Mouse (Mus musculus): Measurements from ENCODE around the gene Fam160a1.

Gene Fam160a1

GRCm38 (mm10) chr3:85842177-85842880, 25.2 kb upstream of the Fam160a1 start:
- Histone ChIP-seq H3K36me3 (ENCODE audit: control insufficient read depth, insufficient read depth, low read length, poor library complexity, severe bottlenecking) (no peaks in the 10 kb centered on the region), H3K27me3 (ENCODE audit: control insufficient read depth, insufficient read depth, low read length, poor library complexity, severe bottlenecking) (no peaks in the 10 kb centered on the region)
- no peak for DNase-seq (ENCODE audit: low read depth, low spot score)

- Histone ChIP-seq H3K36me3 (ENCODE audit: control insufficient read depth, insufficient read depth, low read length, poor library complexity, severe bottlenecking) (no peaks in the 10 kb centered on the region), H3K27me3 (ENCODE audit: control insufficient read depth, insufficient read depth, low read length, poor library complexity, severe bottlenecking) (no peaks in the 10 kb centered on the region)
- DNase-seq (ENCODE audit: low read depth, low spot score): no peak
Measured at GRCm38 (mm10) chr3:85841454-85842176, 24.5 kb upstream of the Fam160a1 start.

DNA sequence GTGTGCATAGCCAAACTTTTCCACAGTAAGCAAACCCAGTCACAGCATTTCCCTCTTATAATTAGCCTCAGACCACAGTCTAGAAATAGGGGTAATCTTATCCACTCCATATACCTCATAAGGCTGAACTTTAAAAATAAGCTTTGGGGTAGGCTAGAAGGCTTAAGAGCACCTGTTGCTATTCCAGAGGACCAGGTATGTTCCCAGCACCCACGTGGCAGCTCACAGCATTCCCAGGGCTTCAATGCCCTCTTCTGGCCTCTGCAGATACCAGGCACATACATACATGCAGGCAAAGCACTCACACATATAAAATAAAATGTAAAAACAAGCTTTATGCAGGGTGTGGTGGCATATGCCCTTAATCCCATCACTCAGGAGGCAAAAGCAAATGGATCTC, 16.5 kb upstream of the Fam160a1 start:
- Histone ChIP-seq H3K36me3 (ENCODE audit: control insufficient read depth, insufficient read depth, low read length, poor library complexity, severe bottlenecking) (no peaks in the 10 kb centered on the region), H3K27me3 (ENCODE audit: control insufficient read depth, insufficient read depth, low read length, poor library complexity, severe bottlenecking) (no peaks in the 10 kb centered on the region)
- DNase-seq (ENCODE audit: low read depth, low spot score): no peak

DNA sequence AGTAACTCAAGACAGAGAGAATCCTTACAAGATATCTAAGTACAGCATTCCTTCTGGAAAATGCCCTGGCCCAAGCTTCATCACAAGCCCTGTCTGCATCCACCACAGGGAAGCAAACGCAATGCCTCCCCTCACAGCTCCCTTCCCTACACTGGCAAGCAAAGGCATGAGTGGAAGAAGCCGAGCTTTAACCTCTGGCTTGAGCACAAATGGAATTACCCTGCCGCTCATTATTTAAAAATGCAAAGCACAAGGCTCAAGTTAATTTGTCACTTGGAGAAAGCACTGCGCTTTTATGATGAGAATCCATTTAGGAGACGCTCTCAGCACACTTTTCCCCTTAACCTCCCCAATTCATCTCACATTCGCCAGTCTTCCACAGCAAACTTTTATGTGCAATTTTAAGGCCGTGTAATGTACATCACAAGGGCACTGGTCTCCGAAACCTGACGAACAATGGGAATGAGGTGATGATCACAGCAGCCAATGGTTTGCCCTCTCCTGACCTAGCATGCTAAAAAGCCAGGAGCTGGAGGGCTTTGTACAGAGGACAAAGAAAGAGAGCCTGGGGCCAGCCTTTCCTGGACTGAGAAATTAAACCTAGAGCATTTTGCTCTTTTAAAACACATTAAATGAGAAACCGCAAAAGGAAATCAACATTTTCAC, 15.5 kb upstream of the Fam160a1 start:
- no peak for DNase-seq (ENCODE audit: low read depth, low spot score)
- H3K36me3 ChIP-seq (ENCODE audit: control insufficient read depth, insufficient read depth, low read length, poor library complexity, severe bottlenecking): no peaks in the 10 kb centered on the region
- no peaks in the 10 kb centered on the region for H3K27me3 ChIP-seq (ENCODE audit: control insufficient read depth, insufficient read depth, low read length, poor library complexity, severe bottlenecking)

DNA sequence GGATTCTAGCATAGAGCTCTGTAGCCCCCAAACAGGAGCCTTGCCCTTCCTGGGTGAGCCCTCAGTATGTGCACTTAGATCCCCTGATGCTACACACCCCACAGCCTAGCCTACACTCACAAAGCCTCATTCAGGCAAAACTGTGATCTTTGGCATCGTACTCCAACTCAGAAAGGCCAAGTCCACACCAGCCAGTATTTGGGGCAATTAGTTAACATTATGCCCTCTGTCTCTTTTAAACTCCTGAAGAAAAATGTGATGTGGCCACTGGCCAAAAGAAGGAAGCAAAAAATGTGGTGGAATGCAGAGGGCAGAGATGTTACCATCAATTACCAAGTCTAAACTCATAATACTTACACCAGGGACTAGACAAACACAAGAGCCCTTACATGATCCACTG, 14.7 kb upstream of the Fam160a1 start:
- no peak for DNase-seq (ENCODE audit: low read depth, low spot score)
- no peaks in the 10 kb centered on the region for H3K36me3 ChIP-seq (ENCODE audit: control insufficient read depth, insufficient read depth, low read length, poor library complexity, severe bottlenecking)
- H3K27me3 ChIP-seq (ENCODE audit: control insufficient read depth, insufficient read depth, low read length, poor library complexity, severe bottlenecking): no peaks in the 10 kb centered on the region

GRCm38 (mm10) chr3:85829047-85829446, 12.0 kb upstream of the Fam160a1 start:
- H3K36me3 ChIP-seq (ENCODE audit: control insufficient read depth, insufficient read depth, low read length, poor library complexity, severe bottlenecking): no peaks in the 10 kb centered on the region
- H3K27me3 ChIP-seq (ENCODE audit: control insufficient read depth, insufficient read depth, low read length, poor library complexity, severe bottlenecking): no peaks in the 10 kb centered on the region
- DNase-seq (ENCODE audit: low read depth, low spot score): no peak

DNA sequence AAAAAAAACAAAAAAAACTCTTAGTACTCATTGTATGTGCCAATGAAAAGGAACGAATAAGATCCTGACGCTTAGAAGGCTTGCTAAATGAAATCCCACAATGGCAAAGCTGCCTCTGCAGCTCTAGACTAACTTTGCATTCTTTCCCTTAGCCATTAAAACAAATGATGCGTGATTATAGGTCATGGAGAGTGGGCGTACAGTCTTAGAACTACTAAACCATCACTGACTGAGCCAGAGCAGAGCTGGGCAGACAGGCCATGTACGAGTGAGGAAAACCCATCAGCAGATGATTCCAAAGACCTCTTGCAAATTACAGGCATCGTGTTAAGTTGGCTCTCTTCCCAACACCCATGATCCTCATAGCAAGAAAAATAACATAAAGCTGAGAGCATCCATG, 10.7 kb upstream of the Fam160a1 start:
- Histone ChIP-seq H3K27me3 (ENCODE audit: control insufficient read depth, insufficient read depth, low read length, poor library complexity, severe bottlenecking) (no peaks in the 10 kb centered on the region), H3K36me3 (ENCODE audit: control insufficient read depth, insufficient read depth, low read length, poor library complexity, severe bottlenecking) (no peaks in the 10 kb centered on the region)
- no peak for DNase-seq (ENCODE audit: low read depth, low spot score)

GRCm38 (mm10) chr3:85827283-85827682, 10.2 kb upstream of the Fam160a1 start:
- no peaks in the 10 kb centered on the region for H3K36me3 ChIP-seq (ENCODE audit: control insufficient read depth, insufficient read depth, low read length, poor library complexity, severe bottlenecking)
- no peak for DNase-seq (ENCODE audit: low read depth, low spot score)
- no peaks in the 10 kb centered on the region for H3K27me3 ChIP-seq (ENCODE audit: control insufficient read depth, insufficient read depth, low read length, poor library complexity, severe bottlenecking)

GRCm38 (mm10) chr3:85820839-85821548, 3.9 kb upstream of the Fam160a1 start:
- no peaks in the 10 kb centered on the region for H3K36me3 ChIP-seq (ENCODE audit: control insufficient read depth, insufficient read depth, low read length, poor library complexity, severe bottlenecking)
- no peak for DNase-seq (ENCODE audit: low read depth, low spot score)
- no peaks in the 10 kb centered on the region for H3K27me3 ChIP-seq (ENCODE audit: control insufficient read depth, insufficient read depth, low read length, poor library complexity, severe bottlenecking)

DNA sequence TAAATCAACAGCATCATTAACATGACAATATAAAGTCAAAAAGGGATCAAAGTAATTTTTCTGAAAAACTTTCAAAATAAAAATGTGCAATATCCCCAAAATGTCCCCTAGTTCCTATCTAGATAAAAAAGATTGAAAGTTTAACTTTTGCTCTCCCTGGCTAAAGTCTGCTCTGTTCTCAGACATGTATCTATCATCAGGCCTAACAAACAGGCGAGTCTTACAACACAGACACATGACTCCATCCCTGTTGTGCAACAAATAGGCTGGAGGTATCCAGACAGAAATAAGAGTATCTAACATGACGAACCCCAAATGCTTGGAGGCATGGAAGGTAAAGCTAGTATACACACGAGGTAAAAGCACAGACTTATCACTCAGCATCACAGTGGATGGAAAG, 2.2 kb upstream of the Fam160a1 start:
- no peak for DNase-seq (ENCODE audit: low read depth, low spot score)
- H3K27me3 ChIP-seq (ENCODE audit: control insufficient read depth, insufficient read depth, low read length, poor library complexity, severe bottlenecking): no peaks in the 10 kb centered on the region

GRCm38 (mm10) chr3:85814241-85814640, 2.9 kb downstream of the Fam160a1 start:
- Histone ChIP-seq H3K27me3 (ENCODE audit: control insufficient read depth, insufficient read depth, low read length, poor library complexity, severe bottlenecking) (no peaks in the 10 kb centered on the region), H3K36me3 (ENCODE audit: control insufficient read depth, insufficient read depth, low read length, poor library complexity, severe bottlenecking) (no peaks in the 10 kb centered on the region)
- no peak for DNase-seq (ENCODE audit: low read depth, low spot score)

More for the DNA sequence above, 2.2 kb upstream of the Fam160a1 start:
- no peaks in the 10 kb centered on the region for H3K36me3 ChIP-seq (ENCODE audit: control insufficient read depth, insufficient read depth, low read length, poor library complexity, severe bottlenecking)

DNA sequence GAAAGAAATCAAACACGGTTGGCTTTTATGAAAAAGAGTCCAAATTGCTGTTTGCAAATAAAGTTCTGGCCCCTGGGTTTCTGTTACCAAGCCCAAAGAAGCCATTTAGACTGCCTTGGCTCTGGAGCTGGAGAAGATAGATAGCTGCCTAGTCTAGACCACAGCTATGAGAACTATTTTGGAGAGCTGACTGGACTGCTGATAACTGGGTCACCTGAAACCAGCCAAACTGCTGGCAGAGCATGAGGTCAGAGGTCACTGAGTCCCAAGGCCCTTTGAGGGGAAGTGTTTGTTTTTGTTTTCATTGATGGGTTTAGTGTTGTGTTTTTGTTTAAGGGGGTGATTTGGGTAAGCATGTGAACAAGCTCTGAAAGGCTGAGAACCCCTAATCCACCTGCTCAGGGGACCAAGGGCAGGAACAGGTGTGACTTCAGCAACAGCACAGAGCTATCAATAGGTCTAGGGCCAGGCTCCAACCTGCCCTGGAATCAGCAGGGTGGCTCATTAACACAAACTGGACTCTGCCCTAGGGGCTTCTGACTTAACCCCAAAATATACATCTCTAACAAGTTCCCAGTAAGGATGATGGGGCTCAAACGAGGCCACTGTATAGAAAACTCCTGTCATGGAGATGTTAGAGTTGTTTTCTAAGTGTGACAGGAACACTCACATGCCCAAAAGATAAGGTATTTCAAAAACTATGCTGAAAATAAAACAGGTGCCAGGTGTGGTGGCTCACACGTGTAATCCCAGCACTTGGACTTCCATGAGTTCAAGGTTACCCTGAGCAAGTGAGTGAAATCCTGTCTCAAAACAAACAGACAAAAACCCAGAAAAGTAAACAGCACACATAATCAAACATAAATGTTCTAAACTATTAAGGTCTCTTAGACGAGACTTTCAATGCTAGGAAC, 3.7 kb downstream of the Fam160a1 start:
- no peak for DNase-seq (ENCODE audit: low read depth, low spot score)
- Histone ChIP-seq H3K27me3 (ENCODE audit: control insufficient read depth, insufficient read depth, low read length, poor library complexity, severe bottlenecking) (no peaks in the 10 kb centered on the region), H3K36me3 (ENCODE audit: control insufficient read depth, insufficient read depth, low read length, poor library complexity, severe bottlenecking) (no peaks in the 10 kb centered on the region)

DNA sequence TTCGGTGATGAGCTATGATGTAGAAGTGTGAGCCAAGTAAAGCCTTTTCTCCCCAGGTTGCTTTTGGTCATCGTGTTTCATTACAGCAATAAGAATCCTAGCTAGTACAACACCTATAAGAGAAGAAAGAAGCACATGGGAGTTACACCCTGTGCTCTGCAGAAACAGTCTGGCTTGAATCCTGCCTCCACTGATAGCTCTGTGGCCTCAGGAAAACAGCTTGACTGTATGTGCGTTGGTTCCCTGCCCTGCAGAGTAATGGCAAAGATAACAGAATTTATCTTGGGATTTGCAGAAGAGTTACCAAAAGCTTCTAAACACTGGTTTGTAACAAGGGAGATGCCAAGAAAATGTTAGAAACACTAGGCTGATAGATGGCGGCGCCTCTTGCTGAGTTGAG, 5.1 kb downstream of the Fam160a1 start:
- DNase-seq (ENCODE audit: low read depth, low spot score): no peak
- Histone ChIP-seq H3K36me3 (ENCODE audit: control insufficient read depth, insufficient read depth, low read length, poor library complexity, severe bottlenecking) (no peaks in the 10 kb centered on the region), H3K27me3 (ENCODE audit: control insufficient read depth, insufficient read depth, low read length, poor library complexity, severe bottlenecking) (no peaks in the 10 kb centered on the region)

DNA sequence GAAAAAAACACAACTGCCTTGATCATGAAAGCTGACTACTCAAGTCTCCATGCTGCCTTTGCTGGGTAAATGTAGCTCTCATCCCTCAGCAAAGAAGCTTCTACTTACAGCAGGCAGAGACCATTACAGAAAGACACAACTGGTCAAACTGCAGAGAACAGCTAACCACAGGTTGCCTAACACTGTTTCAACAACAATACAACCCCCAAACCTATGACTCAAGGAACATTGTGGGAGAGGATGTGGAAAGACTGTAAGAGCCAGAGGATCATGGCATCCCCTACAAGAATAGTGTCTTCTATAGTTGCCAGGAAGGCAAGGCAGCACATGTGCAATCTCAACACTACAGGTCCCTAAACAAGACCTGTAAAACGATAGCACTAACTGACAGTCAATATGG, 23.9 kb downstream of the Fam160a1 start:
- no peak for DNase-seq (ENCODE audit: low read depth, low spot score)
- Histone ChIP-seq H3K27me3 (ENCODE audit: control insufficient read depth, insufficient read depth, low read length, poor library complexity, severe bottlenecking) (no peaks in the 10 kb centered on the region), H3K36me3 (ENCODE audit: control insufficient read depth, insufficient read depth, low read length, poor library complexity, severe bottlenecking) (no peaks in the 10 kb centered on the region)
